Mouse (Mus musculus) v-Abl transformed pro-B cells (cell line): Measurements from ENCODE around the gene Frmd5.
"Not testable (repeated sequence)": the region's sequence is repeated elsewhere in the genome, so short reads cannot be mapped to it uniquely, and the experiment has no call there.

Source experiments
- in situ Hi-C, 2 experiments: fragments of 400-800 bp; cut with MboI; formaldehyde crosslinking; loops; one replicate each; pipeline ENCODE4 v1.15.1; 2025; ENCODE audit not compliant: unreplicated experiment in 2 of 2

The Frmd5 gene

DNA sequence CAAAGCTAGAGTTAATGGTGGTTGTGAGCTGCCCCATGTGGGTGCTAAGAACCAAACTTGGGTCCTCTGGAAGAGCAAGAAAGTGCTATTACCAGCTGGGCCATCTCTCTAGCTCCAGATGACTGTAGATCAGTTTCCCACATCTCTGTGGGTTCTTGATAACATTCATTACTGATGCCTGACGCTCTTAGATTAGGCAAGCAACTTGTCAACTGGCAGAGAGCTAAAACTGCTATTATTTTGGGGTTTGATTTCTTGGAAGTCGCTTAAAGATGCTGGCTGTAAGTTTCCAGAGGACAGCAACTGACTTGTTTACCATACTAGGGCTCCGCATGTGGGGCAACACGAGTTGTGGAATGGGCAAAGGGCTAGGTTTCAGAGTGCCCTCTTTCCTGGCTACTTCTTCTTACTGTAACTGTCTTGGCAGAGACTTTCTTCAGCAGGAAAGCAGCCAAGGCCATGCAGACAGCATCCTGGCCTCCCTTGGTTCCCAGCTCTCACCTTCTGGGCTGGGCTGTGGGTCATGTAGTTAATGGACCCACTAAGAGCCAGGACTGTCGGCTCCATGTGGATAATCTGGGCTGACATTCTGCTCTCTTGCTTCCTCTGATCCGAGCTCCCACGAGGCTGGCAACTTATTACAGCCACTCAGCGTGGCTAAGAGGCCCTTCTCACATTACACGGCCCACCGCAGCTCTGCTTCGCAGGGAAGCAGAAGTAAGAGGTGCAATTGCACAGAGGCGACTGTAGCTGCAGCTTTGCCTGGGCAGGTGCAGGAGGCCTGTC lies 219.2 kb downstream of the Frmd5 start:
- in situ Hi-C loops = loop anchor here in 1 of 2 experiments (25.0 kb wide), 1 partner anchor 100 kb away; no protein-coding TSS in a partner anchor

DNA sequence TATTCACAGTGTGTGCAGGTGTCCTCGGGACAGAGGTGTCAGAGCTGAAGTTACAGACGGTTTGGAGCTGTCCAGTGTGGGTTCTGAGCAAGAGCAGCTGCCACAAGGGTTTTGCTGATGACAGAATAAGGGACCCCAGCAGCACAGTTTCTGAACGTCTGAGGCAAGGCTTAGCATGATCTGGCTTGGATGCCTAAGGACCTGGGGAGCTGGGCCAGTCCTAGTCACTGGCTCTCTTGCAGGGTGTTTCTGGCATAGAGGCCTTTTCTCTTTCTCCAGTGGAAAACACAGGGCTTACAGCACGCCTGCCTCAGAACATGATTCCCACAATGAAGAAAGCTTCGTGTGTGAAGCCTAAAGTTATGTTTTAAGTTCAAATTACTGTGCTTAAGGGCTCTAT lies 222.2 kb downstream of the Frmd5 start:
- in situ Hi-C loops = loop anchor here in 1 of 2 experiments (25.0 kb wide), 1 partner anchor 103 kb away; no protein-coding TSS in a partner anchor

GRCm38 (mm10) chr2:121583468-121584116 lies 223.3 kb downstream of the Frmd5 start:
- in situ Hi-C loops = loop anchor here in 1 of 2 experiments (25.0 kb wide), 1 partner anchor 104 kb away; no protein-coding TSS in a partner anchor

- in situ Hi-C loops = loop anchor here in 1 of 2 experiments (25.0 kb wide), 1 partner anchor 104 kb away; no protein-coding TSS in a partner anchor
Measured at GRCm38 (mm10) chr2:121582809-121583376, 224.0 kb downstream of the Frmd5 start.

GRCm38 (mm10) chr2:121575741-121576201 lies 231.1 kb downstream of the Frmd5 start:
- in situ Hi-C loops = loop anchor here (5.0 to 25.0 kb wide), 3 partner anchors 112 to 419 kb away; no protein-coding TSS in a partner anchor

DNA sequence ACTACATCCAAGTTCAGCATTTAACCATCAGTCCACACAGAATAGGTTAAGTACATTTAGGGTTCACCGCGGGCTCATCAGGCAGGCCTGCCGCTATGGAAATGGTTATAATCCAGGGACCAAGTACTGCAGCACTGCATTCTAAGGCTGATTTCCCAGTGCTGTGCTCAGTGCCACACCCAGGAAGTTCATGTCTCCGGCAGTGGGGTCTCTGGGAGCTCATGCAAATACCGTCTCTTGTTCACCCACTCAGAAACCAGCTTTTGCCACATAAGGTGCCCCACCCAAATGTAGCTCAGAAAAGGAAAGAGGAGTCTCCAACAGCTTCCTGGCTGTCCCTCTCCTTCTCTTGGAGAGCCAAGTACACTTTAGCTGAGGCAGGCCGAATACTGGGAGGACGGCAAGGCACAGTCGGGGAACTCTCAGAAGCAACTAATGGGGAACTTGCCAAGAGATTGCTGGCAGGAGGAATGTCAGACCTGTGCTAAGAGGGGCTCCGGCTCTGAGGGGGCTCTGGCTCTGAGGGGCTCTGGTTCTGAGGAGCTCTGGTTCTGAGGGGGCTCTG lies 232.7 kb downstream of the Frmd5 start:
- in situ Hi-C loops = loop anchor here (5.0 to 25.0 kb wide), 3 partner anchors 258 to 438 kb away; no protein-coding TSS in a partner anchor

GRCm38 (mm10) chr2:121571780-121572179 lies 235.1 kb downstream of the Frmd5 start:
- in situ Hi-C loops = loop anchor here (5.0 to 25.0 kb wide), 3 partner anchors 261 to 441 kb away; no protein-coding TSS in a partner anchor

DNA sequence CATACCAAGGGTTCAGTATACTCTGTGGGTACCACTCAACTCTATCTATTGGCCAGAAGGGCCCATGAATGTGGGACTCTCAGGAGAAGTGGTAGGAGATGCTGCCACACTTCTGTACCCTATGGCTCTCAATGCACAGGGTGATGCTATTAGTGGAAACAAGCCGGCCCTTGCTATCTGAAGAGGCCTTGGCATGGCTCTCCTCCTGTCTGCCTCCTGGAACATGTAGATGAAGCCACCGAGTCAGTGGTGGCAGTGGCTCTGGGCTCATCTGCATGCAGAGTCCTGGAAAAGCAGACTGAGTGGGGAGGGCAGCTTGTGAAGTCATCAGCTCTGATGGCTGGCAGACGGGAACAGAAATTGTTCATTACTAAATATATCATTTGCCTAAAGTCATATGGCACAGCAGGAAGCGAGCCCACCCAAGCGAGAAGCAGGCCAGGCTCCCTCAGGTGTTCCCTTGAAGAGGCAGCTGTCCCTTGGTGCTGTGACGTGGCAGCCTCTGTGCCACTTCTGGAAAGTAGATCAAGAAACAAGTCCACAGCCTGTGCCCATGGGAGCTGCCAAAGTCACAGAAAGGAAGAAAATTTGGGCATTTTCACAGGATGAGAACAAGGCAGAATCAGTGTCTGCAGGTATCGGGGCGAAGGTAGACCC lies 235.8 kb downstream of the Frmd5 start:
- in situ Hi-C loops = loop anchor here (5.0 to 25.0 kb wide), 3 partner anchors 261 to 441 kb away; no protein-coding TSS in a partner anchor

- in situ Hi-C loops = loop anchor here (5.0 to 25.0 kb wide), 3 partner anchors 262 to 442 kb away; no protein-coding TSS in a partner anchor
Measured at GRCm38 (mm10) chr2:121570049-121570448, 236.8 kb downstream of the Frmd5 start.

GRCm38 (mm10) chr2:121565911-121566310 lies 241.0 kb downstream of the Frmd5 start:
- in situ Hi-C loops = loop anchor here in 1 of 2 experiments (25.0 kb wide), 1 partner anchor 446 kb away; no protein-coding TSS in a partner anchor

- in situ Hi-C loops = loop anchor here in 1 of 2 experiments (25.0 kb wide), 1 partner anchor 449 kb away; no protein-coding TSS in a partner anchor
Measured at GRCm38 (mm10) chr2:121563117-121563516, 243.8 kb downstream of the Frmd5 start.

- in situ Hi-C loops = loop anchor here in 1 of 2 experiments (25.0 kb wide), 1 partner anchor 461 kb away; no protein-coding TSS in a partner anchor
Measured at GRCm38 (mm10) chr2:121551271-121551670, 255.6 kb downstream of the Frmd5 start.

GRCm38 (mm10) chr2:121549630-121550029 lies 257.3 kb downstream of the Frmd5 start:
- in situ Hi-C loops = loop anchor here in 1 of 2 experiments (25.0 kb wide), 1 partner anchor 463 kb away; no protein-coding TSS in a partner anchor

GRCm38 (mm10) chr2:121544829-121545228 lies 262.1 kb downstream of the Frmd5 start:
- in situ Hi-C loops = no loop called here

- in situ Hi-C loops = no loop called here
Measured at GRCm38 (mm10) chr2:121525056-121525455, 281.8 kb downstream of the Frmd5 start.

DNA sequence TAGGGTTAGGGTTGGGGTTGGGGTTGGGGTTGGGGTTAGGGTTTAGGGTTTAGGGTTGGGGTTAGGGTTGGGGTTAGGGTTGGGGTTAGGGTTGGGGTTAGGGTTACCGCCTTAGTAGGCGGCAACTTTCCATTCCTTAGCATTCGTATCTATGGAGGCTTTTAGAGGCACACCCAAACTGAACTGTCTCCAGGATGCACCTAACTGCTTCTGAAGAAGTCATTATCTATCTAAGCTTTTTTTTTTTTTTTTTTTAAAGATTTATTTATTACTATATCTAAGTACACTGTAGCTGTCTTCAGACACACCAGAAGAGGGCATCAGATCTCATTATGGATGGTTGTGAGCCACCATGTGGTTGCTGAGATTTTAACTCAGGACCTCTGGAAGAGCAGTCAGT lies 284.1 kb downstream of the Frmd5 start:
- in situ Hi-C loops = not testable (repeated sequence)

- in situ Hi-C loops = no loop called here
Measured at GRCm38 (mm10) chr2:121522006-121522405, 284.9 kb downstream of the Frmd5 start.

DNA sequence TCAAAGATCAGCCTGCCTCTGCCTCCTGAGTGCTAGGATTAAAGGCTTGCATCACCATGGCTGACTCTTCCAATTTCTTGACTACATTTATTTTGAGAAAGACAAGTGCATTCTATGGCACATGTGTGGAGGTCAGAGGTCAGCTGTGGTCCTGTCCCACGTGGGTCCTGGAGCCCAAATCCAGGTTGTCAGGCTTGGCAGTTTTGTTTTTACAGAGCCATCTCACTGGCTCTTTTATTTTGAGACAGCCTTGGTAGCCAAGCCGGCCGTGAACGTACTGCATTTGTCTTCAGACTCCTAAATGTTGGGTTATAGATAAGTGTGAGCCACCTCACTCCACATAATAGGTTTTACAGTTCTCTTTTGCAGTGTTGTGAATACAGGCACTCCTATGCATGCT lies 288.2 kb downstream of the Frmd5 start:
- in situ Hi-C loops = not testable (repeated sequence)

DNA sequence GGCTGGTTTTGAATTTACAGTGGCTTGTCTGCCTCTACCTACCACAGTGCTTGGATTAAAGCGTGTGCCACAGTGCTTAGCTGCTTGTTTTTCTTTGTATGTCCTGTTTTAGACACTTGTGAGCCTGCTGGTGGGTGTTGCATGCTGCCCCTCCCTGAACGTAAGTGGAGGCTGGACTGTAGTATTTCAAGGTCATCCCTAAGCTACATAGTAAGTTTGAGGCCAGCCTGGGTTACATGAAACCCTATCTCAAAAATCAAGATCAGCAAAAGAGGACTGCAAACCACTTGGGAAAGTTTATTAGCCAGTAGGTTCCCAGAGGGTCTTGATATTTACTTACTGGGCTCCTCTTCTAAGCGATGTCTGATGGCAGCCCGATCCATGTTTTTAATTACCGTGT lies 288.8 kb downstream of the Frmd5 start:
- in situ Hi-C loops = no loop called here
